Mouse (Mus musculus) left cerebral cortex, adult 6 months (tissue): ENCODE data around the gene Rhox11. TPM values are rescaled to one million over a fixed set of nuclear protein-coding genes. Genes with fewer than 3 reads are reported as not detected.

ENCODE experiments used
- long read RNA-seq, 2 experiments: library from polyadenylated mRNA; unstranded; transcript quantifications; one replicate each; pipeline ENCODE4 v2.0.0; 2019 to 2020
- polyA plus RNA-seq: library from polyadenylated mRNA; unstranded; fragments of <200 nt; fragmentation: Nextera tagmentation; gene quantifications from 2 replicates; pipeline ENCODE4 v1.2.3, GENCODE M21; 2021

Rhox11 gene
- not detected in 2 replicates for polyA plus RNA-seq
- long read RNA-seq, experiment 1, result 0 reads
- long read RNA-seq, experiment 2, result 0 reads

GRCm38 (mm10) chrX:38085041-38085440, at the start of gene Rhox11:
TSS of gene Rhox11 (minus strand) at chrX:38085141.

GRCm38 (mm10) chrX:38120982-38121381, 36.0 kb upstream of the Rhox11 start, which contains the start of gene Rhox13:
TSS of gene Rhox13 (plus strand) at chrX:38121219.

DNA sequence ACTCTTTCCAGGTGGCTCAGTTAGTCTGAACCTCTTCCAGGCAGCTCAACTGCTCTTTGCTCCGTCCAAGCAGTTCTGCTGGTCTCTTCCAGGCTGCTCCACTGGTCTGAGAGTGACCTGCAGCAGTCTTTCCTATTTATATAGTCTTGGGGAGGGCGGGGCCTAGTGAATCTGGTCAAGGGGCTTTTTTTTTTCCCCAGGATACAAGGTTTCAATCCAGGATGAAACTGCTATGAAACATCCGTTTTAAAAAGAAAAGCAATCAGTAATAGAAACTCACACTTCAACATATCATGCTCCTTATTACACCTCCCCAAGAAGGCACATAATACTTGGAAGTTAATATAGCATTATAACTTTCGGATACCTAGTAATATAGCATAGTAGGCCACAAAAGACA, 25.9 kb upstream of the Rhox11 start, which contains the start of gene Rhox12:
Gene Rhox12 (minus strand): TSS at position 101 of the 400 bp plus-strand sequence.

DNA sequence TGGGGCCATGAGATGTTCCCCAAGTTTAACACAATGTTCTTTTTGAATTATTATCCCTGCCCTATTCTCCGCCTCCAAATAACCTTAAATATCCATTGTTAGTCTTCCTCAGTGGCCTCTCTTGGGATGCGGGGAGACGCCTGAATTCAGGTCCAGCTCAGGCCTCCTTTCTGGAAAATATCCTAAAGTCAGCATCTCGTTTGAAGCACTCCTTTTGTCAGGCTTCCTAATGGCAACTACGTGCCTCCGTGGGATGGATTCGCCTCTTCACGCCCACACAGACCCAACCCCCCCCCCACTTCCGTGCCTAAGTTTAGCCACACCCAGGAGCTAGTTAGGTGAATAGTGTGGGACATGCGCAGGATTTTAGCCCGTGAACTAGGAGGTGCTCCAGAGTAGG, 18.8 kb downstream of the Rhox11 start, which contains the start of gene Rhox10:
Gene Rhox10 (plus strand): TSS at position 301 of the 400 bp plus-strand sequence.

DNA sequence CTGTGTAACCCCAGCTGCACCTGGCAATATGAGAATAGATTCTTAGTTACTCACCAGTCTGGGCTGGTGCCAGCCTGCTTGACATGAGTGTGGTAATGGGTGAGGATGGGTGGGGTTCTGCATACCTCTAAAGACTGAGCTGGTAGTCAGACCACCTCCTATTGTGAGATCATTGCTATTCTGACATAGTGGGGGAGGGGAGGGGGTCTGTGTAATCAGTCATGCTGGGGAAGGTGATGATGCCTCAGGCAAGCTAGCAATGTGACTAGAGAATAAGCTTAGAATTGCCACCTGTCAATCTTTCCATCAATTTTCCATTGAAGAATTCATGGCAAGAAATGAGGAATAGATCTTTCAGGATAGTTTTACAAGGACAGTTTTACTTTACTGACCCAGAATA, 41.9 kb downstream of the Rhox11 start, which contains the start of gene Btg1-ps2:
Gene Btg1-ps2 (minus strand): TSS at position 101 of the 400 bp plus-strand sequence.

Other genes starting within 250 kb of the Rhox11 start
- gene Rhox8, start 206.2 kb downstream of the Rhox11 start, polyA plus RNA-seq, result not detected in 2 replicates
- not detected in 2 replicates for gene Rhox7b, start 187.9 kb downstream of the Rhox11 start, polyA plus RNA-seq
- not detected in 2 replicates for gene Rhox9, start 183.4 kb downstream of the Rhox11 start, polyA plus RNA-seq
- not detected in 2 replicates for gene Btg1-ps1, start 66.3 kb downstream of the Rhox11 start, polyA plus RNA-seq
- gene Btg1-ps2, start 42.0 kb downstream of the Rhox11 start, polyA plus RNA-seq, result not detected in 2 replicates
- not detected in 2 replicates for gene Rhox10, start 18.7 kb downstream of the Rhox11 start, polyA plus RNA-seq
- not detected in 2 replicates for gene Rhox12, start 25.8 kb upstream of the Rhox11 start, polyA plus RNA-seq
- not detected in 2 replicates for gene Rhox13, start 36.1 kb upstream of the Rhox11 start, polyA plus RNA-seq
- 3.4 and 5.8 TPM in 2 replicates for gene Zbtb33, start 104.7 kb upstream of the Rhox11 start, polyA plus RNA-seq
- 8.5 and 14.2 TPM in 2 replicates for gene Tmem255a, start 167.3 kb upstream of the Rhox11 start, polyA plus RNA-seq
- gene Atp1b4, start 231.0 kb upstream of the Rhox11 start, polyA plus RNA-seq, result not detected in 2 replicates